Mouse (Mus musculus): ENCODE data around the gene Cs.

DNA sequence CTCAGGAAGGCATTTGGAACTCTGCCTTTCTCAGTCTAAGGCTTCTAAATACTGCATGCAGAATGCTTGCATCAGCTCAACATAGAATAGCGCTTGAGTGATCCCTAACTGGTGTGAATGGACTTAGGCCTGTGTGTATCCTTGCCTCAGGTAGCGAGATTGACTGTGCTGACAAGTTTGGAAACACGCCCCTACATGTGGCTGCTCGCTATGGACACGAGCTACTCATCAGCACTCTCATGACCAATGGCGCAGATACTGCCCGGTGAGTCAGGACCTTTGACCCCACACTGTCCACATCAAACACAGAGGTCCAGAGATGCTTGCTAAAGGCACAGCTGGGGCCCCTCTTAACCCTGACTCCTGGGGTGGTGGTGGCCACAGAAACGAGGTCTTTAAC, 44.9 kb downstream of the Cs start:
- TF ChIP-seq CTCF (IDR thresholded peaks at IDR 0.05; ENCODE audit: control insufficient read depth, insufficient read depth, insufficient read length) (no peak), MYOD1 (IDR thresholded peaks at IDR 0.05; ENCODE audit: control insufficient read depth, insufficient read length, low read depth) (no peak), CEBPB (IDR thresholded peaks at IDR 0.05; ENCODE audit: low read depth) (no peak), MAX (IDR thresholded peaks at IDR 0.05) (no peak), FOSL1 (IDR thresholded peaks at IDR 0.05; ENCODE audit: insufficient read depth, low read length, poor library complexity, severe bottlenecking) (no peak), USF1 (IDR thresholded peaks at IDR 0.05; ENCODE audit: low read depth) (no peak), MYOG (IDR thresholded peaks at IDR 0.05; ENCODE audit: control insufficient read depth, extremely low read depth, insufficient read length) (no peak)
